Mouse (Mus musculus) lung, embryonic 14.5 days (tissue): ENCODE measurements at regions not wholly inside any gene's neighbourhood (a gene's known extent, or its start where the extent isn't known, plus 50 kb on each side); places are given as distances from the start of the nearest gene placed in this dataset.

Experiments
- ATAC-seq: fragments of 200-750 bp; cut with Nextera tagmentation; 2 replicates; pipeline ENCODE4 v1.8.0; 2017; ENCODE audit warnings: mild to moderate bottlenecking, moderate TSS enrichment, moderate library complexity; ENCODE audit not compliant: insufficient read depth
- DNase-seq: peaks from one replicate; pipeline ENCODE4 v3.0.0-alpha.2; 2015
- H3K27ac ChIP-seq: fragments of 300-500 bp; sonication (generic); 2 replicates; pipeline ENCODE4 v1.5.1; 2014; ENCODE audit warnings: low read depth, mild to moderate bottlenecking, moderate library complexity
- H3K27me3 ChIP-seq: fragments of 300-500 bp; sonication (generic); 2 replicates; pipeline ENCODE4 v1.6.1; 2014; ENCODE audit warnings: low read length, control low read depth; ENCODE audit not compliant: insufficient read depth
- H3K36me3 ChIP-seq: fragments of 300-500 bp; sonication (generic); 2 replicates; pipeline ENCODE4 v1.6.1; 2014; ENCODE audit warnings: control low read depth; ENCODE audit not compliant: insufficient read depth
- H3K4me1 ChIP-seq: fragments of 300-500 bp; sonication (generic); 2 replicates; pipeline ENCODE4 v1.6.1; 2014; ENCODE audit warnings: antibody characterized with exemption, control low read depth; ENCODE audit not compliant: insufficient read depth
- H3K4me2 ChIP-seq: fragments of 300-500 bp; sonication (generic); 2 replicates; pipeline ENCODE4 v1.6.1; 2014; ENCODE audit warnings: mild to moderate bottlenecking
- H3K4me3 ChIP-seq: fragments of 300-500 bp; sonication (generic); 2 replicates; pipeline ENCODE4 v1.5.1; 2014; ENCODE audit warnings: low read depth, low read length
- H3K9ac ChIP-seq: fragments of 300-500 bp; sonication (generic); 2 replicates; pipeline ENCODE4 v1.6.1; 2014
- H3K9me3 ChIP-seq: fragments of 300-500 bp; sonication (generic); 2 replicates; pipeline ENCODE4 v1.6.1; 2016; ENCODE audit warnings: low read depth, low read length, control low read depth
- CTCF ChIP-seq: IDR thresholded peaks from 2 replicates; pipeline ENCODE4 v1.5.1; 2016; ENCODE audit warnings: antibody characterized with exemption, low read depth
- WGBS: fragments of 180-500 bp; shearing (Covaris S2); extraction: QIAGEN DNeasy Blood & Tissue Kit; methylation state at CpG from one replicate; pipeline ENCODE4 v1.1.7; 2014; 5-methylcytosine and 5-hydroxymethylcytosine counted together

DNA sequence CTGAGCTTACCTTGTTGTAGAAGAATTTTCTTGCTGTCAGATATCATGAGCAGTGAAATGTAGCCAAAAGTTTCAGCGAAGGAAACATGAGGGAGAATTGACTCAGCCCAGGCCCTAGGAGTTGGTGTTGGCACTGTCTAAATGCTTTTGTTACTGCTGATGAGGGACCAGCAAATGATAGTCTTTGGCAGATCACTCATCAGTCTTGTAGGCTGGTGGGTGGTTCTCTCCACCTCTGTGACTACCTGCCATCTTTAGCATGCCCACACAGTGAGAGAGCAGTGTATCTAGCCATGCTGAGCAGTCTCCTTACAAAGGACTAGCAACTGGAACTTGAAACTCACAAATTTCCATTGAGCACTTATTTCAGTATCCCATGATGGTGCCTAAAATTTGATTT is 97.1 kb upstream of the Bod1l start:
- Histone ChIP-seq H3K27ac (no peak overlapping the region), H3K27me3 (no peaks in the 10 kb centered on the region), H3K9ac (no peak overlapping the region), H3K4me2 (no peak overlapping the region), H3K9me3 (no peaks in the 10 kb centered on the region), H3K4me3 (no peak overlapping the region), H3K36me3 (no peaks in the 10 kb centered on the region), H3K4me1 (no peaks in the 10 kb centered on the region)
- 86% methylated on average over 1 of the region's 1 CpGs for WGBS
- TF ChIP-seq CTCF, result no peak
- ATAC-seq (no peak), DNase-seq (no peak)

DNA sequence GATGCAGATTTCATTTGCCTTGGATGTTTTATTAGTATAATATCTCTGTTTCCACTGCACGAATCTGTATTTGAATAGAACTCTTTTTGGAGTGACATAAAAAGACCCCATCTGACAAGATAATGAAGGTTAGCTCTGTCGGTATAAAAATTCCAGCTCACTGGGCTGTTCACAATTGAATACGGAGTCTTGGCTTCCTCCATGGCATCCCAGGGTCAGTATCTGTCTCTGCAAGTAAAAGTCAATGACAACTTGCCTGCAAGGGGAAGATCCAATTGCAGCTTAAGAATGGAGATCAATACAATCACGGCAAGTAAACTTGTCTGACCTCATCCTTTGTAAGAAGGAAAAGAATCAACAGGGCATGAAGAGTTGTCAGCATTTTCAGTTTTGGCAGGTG is 95.6 kb upstream of the Bod1l start:
- DNase-seq (no peak), ATAC-seq (no peak)
- H3K9me3 ChIP-seq, result no peaks in the 10 kb centered on the region
- H3K27me3 ChIP-seq, result no peaks in the 10 kb centered on the region
- H3K4me2 ChIP-seq, result no peak overlapping the region
- no peak overlapping the region for H3K9ac ChIP-seq
- no peaks in the 10 kb centered on the region for H3K4me1 ChIP-seq
- H3K4me3 ChIP-seq, result no peak overlapping the region
- TF ChIP-seq CTCF, result no peak
- no peaks in the 10 kb centered on the region for H3K36me3 ChIP-seq
- no peak overlapping the region for H3K27ac ChIP-seq
- WGBS, result 55% methylated on average over 4 of the region's 4 CpGs

DNA sequence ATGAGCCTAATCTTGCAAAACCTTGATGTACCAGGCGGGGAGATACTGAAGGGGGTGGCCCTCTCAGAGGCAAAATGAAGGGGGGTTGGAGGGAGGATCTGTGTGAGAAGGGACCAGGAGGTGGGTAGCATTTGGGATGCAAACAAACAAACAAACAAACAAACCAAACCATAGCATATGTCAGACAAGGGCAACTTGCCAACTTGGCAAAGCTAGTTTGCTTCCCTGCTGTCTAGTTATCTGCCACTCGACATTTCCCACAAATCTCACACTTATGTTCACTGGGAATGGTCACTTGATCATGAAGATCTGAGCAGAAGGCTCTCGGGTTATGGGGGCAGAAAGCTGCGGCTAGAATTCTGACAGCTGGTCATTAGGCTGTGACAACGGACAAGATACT is 65.9 kb upstream of the Bod1l start:
- no peak for TF ChIP-seq CTCF
- DNase-seq (no peak), ATAC-seq (no peak)
- Histone ChIP-seq H3K9me3 (no peaks in the 10 kb centered on the region), H3K4me1 (no peaks in the 10 kb centered on the region), H3K27me3 (no peaks in the 10 kb centered on the region), H3K4me2 (no peak overlapping the region), H3K27ac (no peak overlapping the region), H3K9ac (no peak overlapping the region), H3K36me3 (no peaks in the 10 kb centered on the region), H3K4me3 (no peak overlapping the region)
- 71% methylated on average over 5 of the region's 5 CpGs for whole genome bisulfite sequencing

DNA sequence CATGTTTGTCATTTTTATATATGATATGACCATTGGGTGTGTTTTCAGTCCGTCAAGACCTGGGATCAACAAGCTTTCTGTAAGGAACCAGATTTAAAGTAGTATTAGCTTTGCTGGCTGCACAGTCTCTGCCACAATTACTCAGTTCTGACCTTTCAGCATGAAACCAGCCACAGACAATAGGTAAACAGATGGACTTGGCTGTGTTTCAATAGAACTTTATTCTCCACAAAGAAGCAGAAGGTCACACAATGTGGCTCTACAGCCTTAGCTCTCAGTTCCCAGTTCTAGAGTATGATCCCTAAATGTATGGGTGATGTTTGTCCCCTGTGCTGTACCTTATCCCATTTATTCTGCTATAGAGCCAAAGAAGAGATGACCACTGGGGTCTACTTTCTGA is 63.6 kb upstream of the Bod1l start:
- WGBS, result 61% methylated on average over 1 of the region's 1 CpGs
- no peak overlapping the region for H3K4me3 ChIP-seq
- no peak for ATAC-seq
- no peaks in the 10 kb centered on the region for H3K9me3 ChIP-seq
- no peak overlapping the region for H3K9ac ChIP-seq
- DNase-seq, result no peak
- TF ChIP-seq CTCF, result no peak
- H3K4me2 ChIP-seq, result no peak overlapping the region
- H3K27ac ChIP-seq, result no peak overlapping the region
- no peaks in the 10 kb centered on the region for H3K4me1 ChIP-seq
- H3K27me3 ChIP-seq, result no peaks in the 10 kb centered on the region
- no peaks in the 10 kb centered on the region for H3K36me3 ChIP-seq

DNA sequence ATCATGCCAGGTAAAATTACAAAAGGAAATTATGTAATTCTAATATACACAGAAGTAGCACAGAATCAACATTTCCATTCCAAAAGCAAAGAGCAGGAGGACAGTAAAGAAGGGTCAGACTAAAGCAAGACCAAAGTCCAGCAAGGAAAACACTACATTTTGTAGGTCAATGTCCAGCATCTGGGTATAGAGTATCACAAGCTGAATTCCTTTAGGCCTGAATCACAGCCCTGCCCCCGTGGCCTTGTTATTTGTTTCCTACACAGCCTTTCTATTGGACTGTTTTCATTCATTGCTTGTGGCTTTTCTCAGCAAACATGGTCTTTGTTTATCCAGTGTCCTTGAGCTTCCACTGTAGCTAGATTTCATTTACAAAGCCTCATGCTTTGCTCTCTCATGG is 60.4 kb upstream of the Bod1l start:
- no peak for TF ChIP-seq CTCF
- H3K9me3 ChIP-seq, result no peaks in the 10 kb centered on the region
- DNase-seq (no peak), ATAC-seq (no peak)
- no peaks in the 10 kb centered on the region for H3K4me1 ChIP-seq
- H3K36me3 ChIP-seq, result no peaks in the 10 kb centered on the region
- no peaks in the 10 kb centered on the region for H3K27me3 ChIP-seq
- H3K9ac ChIP-seq, result no peak overlapping the region
- H3K4me3 ChIP-seq, result no peak overlapping the region
- H3K27ac ChIP-seq, result no peak overlapping the region
- WGBS, result 57% methylated on average over 1 of the region's 1 CpGs
- no peak overlapping the region for H3K4me2 ChIP-seq

DNA sequence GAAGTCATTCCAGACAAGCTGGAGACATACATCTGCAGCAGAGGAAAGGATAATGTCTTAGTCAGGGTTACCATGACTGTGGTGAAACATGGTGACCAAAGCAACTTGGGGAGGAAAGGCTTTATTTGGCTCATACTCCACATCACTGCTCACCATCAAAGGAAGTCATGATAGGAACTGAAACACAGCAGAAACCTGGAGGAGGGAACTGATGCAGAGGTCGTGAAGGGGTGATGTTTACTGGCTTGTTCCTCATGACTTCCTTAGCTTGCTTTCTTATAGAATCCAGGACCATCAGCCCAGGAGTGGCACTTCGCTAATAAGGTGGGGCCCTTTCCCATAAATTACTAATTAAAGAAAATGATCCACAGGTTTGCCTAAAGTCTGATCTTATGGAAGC is 55.1 kb upstream of the Bod1l start:
- DNase-seq (no peak), ATAC-seq (no peak)
- no peaks in the 10 kb centered on the region for H3K36me3 ChIP-seq
- H3K27me3 ChIP-seq, result no peaks in the 10 kb centered on the region
- no peak overlapping the region for H3K9ac ChIP-seq
- H3K4me2 ChIP-seq, result no peak overlapping the region
- no peak for TF ChIP-seq CTCF
- no peaks in the 10 kb centered on the region for H3K4me1 ChIP-seq
- no peak overlapping the region for H3K27ac ChIP-seq
- no peak overlapping the region for H3K4me3 ChIP-seq
- H3K9me3 ChIP-seq, result no peaks in the 10 kb centered on the region
- WGBS, result 65% methylated on average over 2 of the region's 2 CpGs

DNA sequence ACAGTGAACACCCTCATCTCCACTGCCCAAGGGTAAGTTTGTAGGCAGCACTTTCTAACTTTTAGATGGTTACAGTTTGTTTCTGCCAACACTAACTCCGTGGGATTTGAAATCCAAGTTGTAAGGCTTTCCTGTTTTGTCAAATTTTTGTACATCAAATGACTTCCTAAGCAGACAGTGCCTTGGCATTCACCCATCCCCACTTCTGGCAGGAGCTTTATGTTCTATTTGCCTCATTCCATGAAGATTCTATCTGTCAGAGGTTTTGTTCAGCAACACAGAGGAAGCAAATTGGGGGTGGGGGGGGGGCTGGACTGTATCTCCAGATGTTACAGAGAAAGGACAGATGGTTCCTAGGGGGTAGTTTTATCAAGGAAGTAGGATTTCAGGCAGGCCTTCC is 54.6 kb upstream of the Bod1l start:
- 51% methylated on average over 1 of the region's 1 CpGs for WGBS
- Histone ChIP-seq H3K36me3 (no peaks in the 10 kb centered on the region), H3K4me3 (no peak overlapping the region), H3K27me3 (no peaks in the 10 kb centered on the region), H3K9ac (no peak overlapping the region), H3K27ac (no peak overlapping the region), H3K4me1 (no peaks in the 10 kb centered on the region), H3K4me2 (no peak overlapping the region), H3K9me3 (no peaks in the 10 kb centered on the region)
- ATAC-seq (no peak), DNase-seq (no peak)
- TF ChIP-seq CTCF, result no peak
